Mouse (Mus musculus) lung, embryonic 16.5 days (tissue): ENCODE measurements around the gene Exoc5. TPM values are rescaled to one million over a fixed set of nuclear protein-coding genes. Genes with fewer than 3 reads are reported as not detected.

Experiments used
- ATAC-seq: fragments of 200-750 bp; cut with Nextera tagmentation; 2 replicates; pipeline ENCODE4 v1.8.0; 2017; ENCODE audit warnings: low read depth, mild to moderate bottlenecking, moderate library complexity
- H3K27ac ChIP-seq: fragments of 300-500 bp; sonication (generic); 2 replicates; pipeline ENCODE4 v1.5.1; 2014; ENCODE audit warnings: mild to moderate bottlenecking, control low read depth, low read length
- H3K27me3 ChIP-seq: fragments of 300-500 bp; sonication (generic); 2 replicates; pipeline ENCODE4 v1.6.1; 2014; ENCODE audit warnings: low read depth, low read length, mixed read lengths; ENCODE audit not compliant: control insufficient read depth, insufficient read depth
- H3K36me3 ChIP-seq: fragments of 300-500 bp; sonication (generic); 2 replicates; pipeline ENCODE4 v1.6.1; 2014; ENCODE audit warnings: low read length; ENCODE audit not compliant: control insufficient read depth, insufficient read depth
- H3K4me1 ChIP-seq: fragments of 300-500 bp; sonication (generic); replicated peaks from 2 replicates; pipeline ENCODE4 v1.6.1; 2014; ENCODE audit warnings: low read length, mixed read lengths; ENCODE audit not compliant: control insufficient read depth, insufficient read depth
- H3K4me2 ChIP-seq: fragments of 300-500 bp; sonication (generic); 2 replicates; pipeline ENCODE4 v1.6.1; 2014; ENCODE audit warnings: low read depth, low read length, control low read depth
- H3K4me3 ChIP-seq: fragments of 300-500 bp; sonication (generic); 2 replicates; pipeline ENCODE4 v1.5.1; 2014; ENCODE audit warnings: mild to moderate bottlenecking, low read length, control low read depth
- H3K9ac ChIP-seq: fragments of 300-500 bp; sonication (generic); 2 replicates; pipeline ENCODE4 v1.6.1; 2014; ENCODE audit warnings: low read length, control low read depth
- H3K9me3 ChIP-seq: fragments of 300-500 bp; sonication (generic); 2 replicates; pipeline ENCODE4 v1.6.1; 2016; ENCODE audit warnings: low read length; ENCODE audit not compliant: control insufficient read depth
- WGBS: fragments of 180-500 bp; shearing (Covaris S2); extraction: QIAGEN DNeasy Blood & Tissue Kit; methylation state at CpG from one replicate; pipeline ENCODE4 v1.1.7; 2014; 5-methylcytosine and 5-hydroxymethylcytosine counted together
- polyA plus RNA-seq: library from polyadenylated mRNA; unstranded; fragments of >200 nt; fragmentation: Nextera tagmentation; extraction: Ambion mirVana; gene quantifications from 2 replicates; pipeline ENCODE4 v1.2.1, GENCODE M21; 2015

Exoc5 gene
- polyA plus RNA-seq, 1 experiment from 2014 or later = 43.5 TPM

- H3K36me3 ChIP-seq = peaks cover 7% of the 10 kb centered on the region
- no peak overlapping the region for H3K4me3 ChIP-seq
- no peak overlapping the region for H3K9ac ChIP-seq
- WGBS = 86% methylated on average over 5 of the region's 5 CpGs
- H3K4me2 ChIP-seq = no peak overlapping the region
- no peak overlapping the region for H3K27ac ChIP-seq
- no peaks in the 10 kb centered on the region for H3K4me1 ChIP-seq
- ATAC-seq = no peak
- H3K9me3 ChIP-seq = no peaks in the 10 kb centered on the region
- no peaks in the 10 kb centered on the region for H3K27me3 ChIP-seq
Observed at GRCm38 (mm10) chr14:49019765-49020164, 46.7 kb downstream of the Exoc5 start.

GRCm38 (mm10) chr14:49008399-49009189 lies 57.9 kb downstream of the Exoc5 start:
- H3K9ac ChIP-seq = no peak overlapping the region
- ATAC-seq = peak; percentile 54; the same call in 1 of the 2 replicates
- 61% methylated on average over 2 of the region's 2 CpGs for WGBS
- H3K9me3 ChIP-seq = no peaks in the 10 kb centered on the region
- H3K4me2 ChIP-seq = no peak overlapping the region
- no peaks in the 10 kb centered on the region for H3K4me1 ChIP-seq
- no peaks in the 10 kb centered on the region for H3K36me3 ChIP-seq
- H3K4me3 ChIP-seq = no peak overlapping the region
- H3K27me3 ChIP-seq = no peaks in the 10 kb centered on the region
- peak overlapping the region; percentile 43; the same call in 1 of the 2 replicates for H3K27ac ChIP-seq

- 86% methylated on average over 2 of the region's 2 CpGs for WGBS
- no peak overlapping the region for H3K4me3 ChIP-seq
- H3K9me3 ChIP-seq = no peaks in the 10 kb centered on the region
- H3K4me1 ChIP-seq = no peaks in the 10 kb centered on the region
- H3K4me2 ChIP-seq = no peak overlapping the region
- H3K27me3 ChIP-seq = no peaks in the 10 kb centered on the region
- no peak for ATAC-seq
- no peak overlapping the region for H3K9ac ChIP-seq
- H3K27ac ChIP-seq = peak overlapping the region; percentile 43; the same call in 1 of the 2 replicates
- H3K36me3 ChIP-seq = no peaks in the 10 kb centered on the region
Observed at GRCm38 (mm10) chr14:49007979-49008378, 58.5 kb downstream of the Exoc5 start.

GRCm38 (mm10) chr14:49001655-49002054 lies 64.8 kb downstream of the Exoc5 start:
- H3K9ac ChIP-seq = no peak overlapping the region
- no peaks in the 10 kb centered on the region for H3K36me3 ChIP-seq
- no peak overlapping the region for H3K27ac ChIP-seq
- 71% methylated on average over 3 of the region's 3 CpGs for WGBS
- no peak overlapping the region for H3K4me3 ChIP-seq
- no peaks in the 10 kb centered on the region for H3K9me3 ChIP-seq
- no peaks in the 10 kb centered on the region for H3K4me1 ChIP-seq
- no peaks in the 10 kb centered on the region for H3K27me3 ChIP-seq
- H3K4me2 ChIP-seq = no peak overlapping the region
- ATAC-seq = no peak

- no peak for ATAC-seq
- 44% methylated on average over 4 of the region's 4 CpGs for WGBS
Observed at GRCm38 (mm10) chr14:48998795-48999194, 67.7 kb downstream of the Exoc5 start.

GRCm38 (mm10) chr14:48993861-48994260 lies 72.6 kb downstream of the Exoc5 start:
- H3K9ac ChIP-seq = no peak overlapping the region
- peaks cover 3% of the 10 kb centered on the region for H3K4me1 ChIP-seq
- H3K27me3 ChIP-seq = no peaks in the 10 kb centered on the region
- H3K9me3 ChIP-seq = no peaks in the 10 kb centered on the region
- no peak overlapping the region for H3K27ac ChIP-seq
- no peak overlapping the region for H3K4me3 ChIP-seq
- H3K36me3 ChIP-seq = no peaks in the 10 kb centered on the region
- ATAC-seq = no peak
- WGBS = 74% methylated on average over 3 of the region's 3 CpGs
- no peak overlapping the region for H3K4me2 ChIP-seq

More at GRCm38 (mm10) chr14:48998795-48999194, 67.7 kb downstream of the Exoc5 start:
- H3K27ac ChIP-seq = no peak overlapping the region
- no peak overlapping the region for H3K9ac ChIP-seq
- no peaks in the 10 kb centered on the region for H3K36me3 ChIP-seq
- H3K4me3 ChIP-seq = no peak overlapping the region
- no peaks in the 10 kb centered on the region for H3K4me1 ChIP-seq
- H3K4me2 ChIP-seq = no peak overlapping the region
- no peaks in the 10 kb centered on the region for H3K9me3 ChIP-seq
- no peaks in the 10 kb centered on the region for H3K27me3 ChIP-seq

GRCm38 (mm10) chr14:48992070-48992580 lies 74.3 kb downstream of the Exoc5 start:
- Histone ChIP-seq H3K4me1 (peaks cover 3% of the 10 kb centered on the region), H3K27me3 (no peaks in the 10 kb centered on the region), H3K4me3 (no peak overlapping the region), H3K9ac (no peak overlapping the region), H3K4me2 (no peak overlapping the region), H3K9me3 (no peaks in the 10 kb centered on the region), H3K36me3 (no peaks in the 10 kb centered on the region), H3K27ac (no peak overlapping the region)
- no peak for ATAC-seq
- 32% methylated on average over 3 of the region's 3 CpGs for WGBS

- H3K27ac ChIP-seq = no peak overlapping the region
- H3K4me3 ChIP-seq = 0 out of 2 replicates have a peak overlapping the region, but pooled peaks have one; percentile 18
- no peak overlapping the region for H3K9ac ChIP-seq
- no peaks in the 10 kb centered on the region for H3K36me3 ChIP-seq
- peak overlapping the region; percentile 47 for H3K4me2 ChIP-seq
- H3K27me3 ChIP-seq = no peaks in the 10 kb centered on the region
- H3K4me1 ChIP-seq = peaks cover 3% of the 10 kb centered on the region
- WGBS = 4% methylated on average over 7 of the region's 7 CpGs
- ATAC-seq = 0 out of 2 replicates have a peak, but pooled peaks have one; percentile 2
- H3K9me3 ChIP-seq = no peaks in the 10 kb centered on the region
Observed at GRCm38 (mm10) chr14:48991144-48991522, 75.3 kb downstream of the Exoc5 start.

GRCm38 (mm10) chr14:48990471-48991143 lies 75.8 kb downstream of the Exoc5 start:
- ATAC-seq = peak; percentile 82
- Histone ChIP-seq H3K36me3 (no peaks in the 10 kb centered on the region), H3K4me2 (peak overlapping the region; percentile 47), H3K9me3 (no peaks in the 10 kb centered on the region), H3K9ac (no peak overlapping the region), H3K27me3 (no peaks in the 10 kb centered on the region), H3K4me1 (peaks cover 3% of the 10 kb centered on the region), H3K4me3 (0 out of 2 replicates have a peak overlapping the region, but pooled peaks have one; percentile 18), H3K27ac (no peak overlapping the region)
- WGBS = 11% methylated on average over 17 of the region's 17 CpGs
